Mouse (Mus musculus) liver, adult 2 months (tissue): Measurements from ENCODE around the gene Mrpl32. TPM values are rescaled to one million over a fixed set of nuclear protein-coding genes. Genes with fewer than 3 reads are reported as not detected.

Source experiments
- DNase-seq: peaks from one replicate; pipeline ENCODE4 v3.0.0-alpha.2; 2011; ENCODE audit warnings: low read depth, low spot score; ENCODE audit errors: extremely low read depth
- H3K27ac ChIP-seq: fragments of 200-500 bp; replicated peaks from 2 replicates; pipeline ENCODE4 v1.5.1; 2012; ENCODE audit warnings: low read depth, mild to moderate bottlenecking, control low read depth, inconsistent platforms, low read length; ENCODE audit not compliant: insufficient read depth
- H3K27me3 ChIP-seq: fragments of 200-500 bp; 2 replicates; pipeline ENCODE4 v1.6.1; 2012; ENCODE audit warnings: mild to moderate bottlenecking, moderate library complexity, low read length, inconsistent platforms; ENCODE audit not compliant: control insufficient read depth, insufficient read depth
- H3K36me3 ChIP-seq: fragments of 200-500 bp; 2 replicates; pipeline ENCODE4 v1.6.1; 2012; ENCODE audit warnings: low read length, inconsistent platforms; ENCODE audit not compliant: control insufficient read depth, insufficient read depth
- H3K4me1 ChIP-seq: fragments of 200-500 bp; 2 replicates; pipeline ENCODE4 v1.6.1; 2011; ENCODE audit warnings: low read length; ENCODE audit not compliant: control insufficient read depth, insufficient read depth
- H3K4me3 ChIP-seq: fragments of 200-500 bp; 2 replicates; pipeline ENCODE4 v1.5.1; 2011; ENCODE audit warnings: low read depth, mild to moderate bottlenecking, control low read depth, low read length, moderate library complexity; ENCODE audit not compliant: insufficient read depth
- H3K79me2 ChIP-seq: fragments of 200-500 bp; 2 replicates; pipeline ENCODE4 v1.6.1; 2012; ENCODE audit warnings: inconsistent platforms, mild to moderate bottlenecking, low read length, moderate library complexity; ENCODE audit not compliant: control insufficient read depth, insufficient read depth
- H3K9ac ChIP-seq: fragments of 200-500 bp; 2 replicates; pipeline ENCODE4 v1.6.1; 2012; ENCODE audit warnings: low read depth, mild to moderate bottlenecking, control low read depth, inconsistent platforms, low read length
- CTCF ChIP-seq: fragments of 200-500 bp; IDR thresholded peaks from 2 replicates; pipeline ENCODE4 v1.5.1; 2011; ENCODE audit warnings: low read depth, low read length, control low read depth
- POLR2A ChIP-seq: fragments of 200-500 bp; IDR thresholded peaks from 2 replicates; pipeline ENCODE4 v1.6.1; 2011; ENCODE audit warnings: low read length, control low read depth; ENCODE audit not compliant: insufficient read depth; ENCODE audit errors: extremely low read depth
- WGBS: fragments of 180-500 bp; shearing (Covaris S2); methylation state at CpG from one replicate; pipeline ENCODE4 v1.1.7; 2018; 5-methylcytosine and 5-hydroxymethylcytosine counted together
- polyA plus RNA-seq: library from polyadenylated mRNA; depleted of rRNA; stranded (reverse); fragments of >200 nt; gene quantifications from 2 replicates; pipeline ENCODE4 v1.2.3, GENCODE M21; 2012; rRNA removed
- total RNA-seq: library from RNA; depleted of rRNA; stranded (reverse); fragments of >200 nt; gene quantifications from 2 replicates; pipeline ENCODE4 v1.2.3, GENCODE M21; 2014; rRNA removed

The Mrpl32 gene
- total and polyA plus RNA-seq, 2 experiments = 8.5 to 29.1 TPM

DNA sequence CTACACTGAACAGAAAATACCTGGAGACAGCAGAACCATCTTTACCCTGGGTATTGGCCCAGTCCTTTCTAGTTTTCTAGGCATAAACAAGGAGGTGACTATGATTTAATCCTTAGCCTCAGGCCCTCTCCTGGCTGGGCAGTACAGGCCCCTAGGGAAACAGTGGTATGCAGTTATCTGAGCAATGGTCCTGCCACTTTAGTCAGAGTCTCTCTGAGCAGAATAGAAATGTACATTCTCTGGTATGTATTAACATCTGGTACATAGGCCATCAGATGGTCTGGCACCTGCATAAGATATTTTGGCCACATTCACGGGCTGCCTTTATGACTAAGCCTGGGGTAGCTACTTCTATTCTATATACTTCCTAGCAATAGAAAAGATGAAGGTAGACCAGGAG is 51.6 kb downstream of the Mrpl32 start:
- WGBS = 95% methylated on average over 1 of the region's 1 CpGs
- Histone ChIP-seq H3K4me3 (no peak overlapping the region), H3K79me2 (no peaks in the 10 kb centered on the region), H3K4me1 (no peaks in the 10 kb centered on the region), H3K27ac (no peak overlapping the region), H3K27me3 (no peaks in the 10 kb centered on the region), H3K36me3 (no peaks in the 10 kb centered on the region), H3K9ac (no peak overlapping the region)
- no peak for DNase-seq
- TF ChIP-seq CTCF (no peak), POLR2A (no peak)

Other genes starting within 250 kb of the Mrpl32 start
- gene Hecw1, start 89.9 kb downstream of the Mrpl32 start, total RNA-seq = 0.20 TPM in 1 of 2 replicates, not detected in the other
- gene Hecw1, start 89.9 kb downstream of the Mrpl32 start, polyA plus RNA-seq = not detected in 2 replicates
- gene Psma2, start 75 bp upstream of the Mrpl32 start, total RNA-seq = 65.6 and 69.2 TPM in 2 replicates
- 32.8 and 33.0 TPM in 2 replicates for gene Psma2, start 75 bp upstream of the Mrpl32 start, polyA plus RNA-seq
- 7.3 and 8.9 TPM in 2 replicates for gene AW209491, start 17.0 kb upstream of the Mrpl32 start, total RNA-seq
- 5.1 and 5.3 TPM in 2 replicates for gene AW209491, start 17.0 kb upstream of the Mrpl32 start, polyA plus RNA-seq